Mouse (Mus musculus): Measurements from ENCODE around the gene Slc6a20b. TPM values are rescaled to one million over a fixed set of nuclear protein-coding genes. Genes with fewer than 3 reads are reported as not detected.

The Slc6a20b gene
- polyA plus RNA-seq, 1 experiment from 2014 or later, result 0.32 TPM

GRCm38 (mm10) chr9:123620311-123621098 is 11.9 kb downstream of the Slc6a20b start:
- H3K9ac ChIP-seq (ENCODE audit: low read depth, low read length), result no peak overlapping the region
- no peak overlapping the region for H3K4me3 ChIP-seq (ENCODE audit: low read depth, low read length)
- H3K4me2 ChIP-seq, result no peak overlapping the region
- no peaks in the 10 kb centered on the region for H3K4me1 ChIP-seq (replicated peaks; ENCODE audit: control insufficient read depth, insufficient read depth, low read length)
- no peak overlapping the region for H3K27ac ChIP-seq (ENCODE audit: low read depth, low read length)
- ATAC-seq (replicated peaks; ENCODE audit: low FRiP score) (no peak), DNase-seq (ENCODE audit: low spot score) (no peak)
- H3K27me3 ChIP-seq (replicated peaks; ENCODE audit: control insufficient read depth, insufficient read depth, low read length), result no peaks in the 10 kb centered on the region
- WGBS, result 79% methylated on average over 5 of the region's 5 CpGs
- H3K9me3 ChIP-seq (ENCODE audit: control insufficient read depth, low read length), result no peaks in the 10 kb centered on the region
- H3K36me3 ChIP-seq (ENCODE audit: control insufficient read depth, insufficient read depth, low read length), result no peaks in the 10 kb centered on the region

GRCm38 (mm10) chr9:123601529-123601928 is 30.8 kb downstream of the Slc6a20b start:
- H3K27me3 ChIP-seq (replicated peaks; ENCODE audit: control insufficient read depth, insufficient read depth, low read length), result no peaks in the 10 kb centered on the region
- H3K27ac ChIP-seq (ENCODE audit: low read depth, low read length), result no peak overlapping the region
- ATAC-seq (replicated peaks; ENCODE audit: low FRiP score), result no peak
- DNase-seq (ENCODE audit: low spot score), result no peak
- H3K4me1 ChIP-seq (replicated peaks; ENCODE audit: control insufficient read depth, insufficient read depth, low read length), result no peaks in the 10 kb centered on the region
- H3K4me3 ChIP-seq (ENCODE audit: low read depth, low read length), result no peak overlapping the region
- no peaks in the 10 kb centered on the region for H3K9me3 ChIP-seq (ENCODE audit: control insufficient read depth, low read length)
- no peak overlapping the region for H3K9ac ChIP-seq (ENCODE audit: low read depth, low read length)
- no peak overlapping the region for H3K4me2 ChIP-seq
- 59% methylated on average over 1 of the region's 1 CpGs for WGBS
- no peaks in the 10 kb centered on the region for H3K36me3 ChIP-seq (ENCODE audit: control insufficient read depth, insufficient read depth, low read length)

- Histone ChIP-seq H3K36me3 (ENCODE audit: control insufficient read depth, insufficient read depth, low read length) (no peaks in the 10 kb centered on the region; the same call in 1 of the 2 replicates), H3K9ac (ENCODE audit: low read depth, low read length) (no peak overlapping the region), H3K4me1 (replicated peaks; ENCODE audit: control insufficient read depth, insufficient read depth, low read length) (no peaks in the 10 kb centered on the region), H3K4me2 (no peak overlapping the region), H3K4me3 (ENCODE audit: low read depth, low read length) (no peak overlapping the region), H3K27ac (ENCODE audit: low read depth, low read length) (no peak overlapping the region), H3K9me3 (ENCODE audit: control insufficient read depth, low read length) (no peaks in the 10 kb centered on the region), H3K27me3 (replicated peaks; ENCODE audit: control insufficient read depth, insufficient read depth, low read length) (no peaks in the 10 kb centered on the region)
- no peak for DNase-seq (ENCODE audit: low spot score)
- no peak for ATAC-seq (replicated peaks; ENCODE audit: low FRiP score)
- WGBS, result 91% methylated on average over 2 of the region's 2 CpGs
Measured at GRCm38 (mm10) chr9:123597376-123597775, 35.0 kb downstream of the Slc6a20b start.

GRCm38 (mm10) chr9:123596910-123597309 is 35.5 kb downstream of the Slc6a20b start:
- no peaks in the 10 kb centered on the region for H3K9me3 ChIP-seq (ENCODE audit: control insufficient read depth, low read length)
- H3K4me3 ChIP-seq (ENCODE audit: low read depth, low read length), result no peak overlapping the region
- H3K27me3 ChIP-seq (replicated peaks; ENCODE audit: control insufficient read depth, insufficient read depth, low read length), result no peaks in the 10 kb centered on the region
- WGBS, result 91% methylated on average over 2 of the region's 2 CpGs
- no peak overlapping the region for H3K9ac ChIP-seq (ENCODE audit: low read depth, low read length)
- ATAC-seq (replicated peaks; ENCODE audit: low FRiP score) (no peak), DNase-seq (ENCODE audit: low spot score) (no peak)
- H3K36me3 ChIP-seq (ENCODE audit: control insufficient read depth, insufficient read depth, low read length), result no peaks in the 10 kb centered on the region; the same call in 1 of the 2 replicates
- no peaks in the 10 kb centered on the region for H3K4me1 ChIP-seq (replicated peaks; ENCODE audit: control insufficient read depth, insufficient read depth, low read length)
- no peak overlapping the region for H3K27ac ChIP-seq (ENCODE audit: low read depth, low read length)
- no peak overlapping the region for H3K4me2 ChIP-seq

- Histone ChIP-seq H3K4me2 (no peak overlapping the region), H3K27me3 (replicated peaks; ENCODE audit: control insufficient read depth, insufficient read depth, low read length) (no peaks in the 10 kb centered on the region), H3K9me3 (ENCODE audit: control insufficient read depth, low read length) (no peaks in the 10 kb centered on the region), H3K27ac (ENCODE audit: low read depth, low read length) (no peak overlapping the region), H3K36me3 (ENCODE audit: control insufficient read depth, insufficient read depth, low read length) (no peaks in the 10 kb centered on the region; the same call in 1 of the 2 replicates), H3K9ac (ENCODE audit: low read depth, low read length) (no peak overlapping the region), H3K4me3 (ENCODE audit: low read depth, low read length) (no peak overlapping the region), H3K4me1 (replicated peaks; ENCODE audit: control insufficient read depth, insufficient read depth, low read length) (no peaks in the 10 kb centered on the region)
- WGBS, result 82% methylated on average over 4 of the region's 4 CpGs
- ATAC-seq (replicated peaks; ENCODE audit: low FRiP score), result no peak
- DNase-seq (ENCODE audit: low spot score), result no peak
Measured at GRCm38 (mm10) chr9:123595194-123595593, 37.2 kb downstream of the Slc6a20b start.

- Histone ChIP-seq H3K27ac (ENCODE audit: low read depth, low read length) (no peak overlapping the region; the same call in 1 of the 2 replicates), H3K4me3 (ENCODE audit: low read depth, low read length) (no peak overlapping the region), H3K4me2 (no peak overlapping the region), H3K36me3 (ENCODE audit: control insufficient read depth, insufficient read depth, low read length) (peaks cover 15% of the 10 kb centered on the region), H3K4me1 (replicated peaks; ENCODE audit: control insufficient read depth, insufficient read depth, low read length) (0 out of 2 replicates have a peak, but pooled peaks cover 2% of the 10 kb centered on the region), H3K9ac (ENCODE audit: low read depth, low read length) (no peak overlapping the region), H3K9me3 (ENCODE audit: control insufficient read depth, low read length) (no peaks in the 10 kb centered on the region), H3K27me3 (replicated peaks; ENCODE audit: control insufficient read depth, insufficient read depth, low read length) (no peaks in the 10 kb centered on the region)
- 55% methylated on average over 7 of the region's 7 CpGs for WGBS
- no peak for DNase-seq (ENCODE audit: low spot score)
- ATAC-seq (replicated peaks; ENCODE audit: low FRiP score), result peak; percentile 83
Measured at GRCm38 (mm10) chr9:123589240-123589910, 43.0 kb downstream of the Slc6a20b start.

- no peak for DNase-seq (ENCODE audit: low spot score)
- ATAC-seq (replicated peaks; ENCODE audit: low FRiP score), result peak; percentile 10; the same call in 1 of the 2 replicates
- H3K4me3 ChIP-seq (ENCODE audit: low read depth, low read length), result no peak overlapping the region
- peaks cover 15% of the 10 kb centered on the region; the same call in 1 of the 2 replicates for H3K36me3 ChIP-seq (ENCODE audit: control insufficient read depth, insufficient read depth, low read length)
- H3K9ac ChIP-seq (ENCODE audit: low read depth, low read length), result no peak overlapping the region
- H3K27ac ChIP-seq (ENCODE audit: low read depth, low read length), result no peak overlapping the region
- H3K9me3 ChIP-seq (ENCODE audit: control insufficient read depth, low read length), result no peaks in the 10 kb centered on the region
- no peaks in the 10 kb centered on the region for H3K4me1 ChIP-seq (replicated peaks; ENCODE audit: control insufficient read depth, insufficient read depth, low read length)
- 78% methylated on average over 10 of the region's 10 CpGs for WGBS
- no peaks in the 10 kb centered on the region for H3K27me3 ChIP-seq (replicated peaks; ENCODE audit: control insufficient read depth, insufficient read depth, low read length)
- H3K4me2 ChIP-seq, result no peak overlapping the region
Measured at GRCm38 (mm10) chr9:123577360-123578192, 54.8 kb downstream of the Slc6a20b start.

- Histone ChIP-seq H3K4me3 (ENCODE audit: low read depth, low read length) (no peak overlapping the region), H3K27me3 (replicated peaks; ENCODE audit: control insufficient read depth, insufficient read depth, low read length) (no peaks in the 10 kb centered on the region), H3K27ac (ENCODE audit: low read depth, low read length) (no peak overlapping the region), H3K36me3 (ENCODE audit: control insufficient read depth, insufficient read depth, low read length) (peaks cover 12% of the 10 kb centered on the region), H3K9me3 (ENCODE audit: control insufficient read depth, low read length) (no peaks in the 10 kb centered on the region), H3K9ac (ENCODE audit: low read depth, low read length) (no peak overlapping the region), H3K4me2 (no peak overlapping the region), H3K4me1 (replicated peaks; ENCODE audit: control insufficient read depth, insufficient read depth, low read length) (no peaks in the 10 kb centered on the region)
- no peak for ATAC-seq (replicated peaks; ENCODE audit: low FRiP score)
- DNase-seq (ENCODE audit: low spot score), result no peak
- WGBS, result 73% methylated on average over 3 of the region's 3 CpGs
Measured at GRCm38 (mm10) chr9:123554599-123554998, 77.8 kb downstream of the Slc6a20b start.

Measured in liver, embryonic 11.5 days (tissue).